Mouse (Mus musculus): ENCODE measurements at regions not wholly inside any gene's neighbourhood (a gene's known extent, or its start where the extent isn't known, plus 50 kb on each side); places are given as distances from the start of the nearest gene placed in this dataset.

GRCm38 (mm10) chr13:46129236-46129855 is 144.2 kb upstream of the Stmnd1 start:
- DNase-seq (ENCODE audit: extremely low read depth, low read depth, low spot score), result no peak

GRCm38 (mm10) chr13:46123446-46123845 is 150.1 kb upstream of the Stmnd1 start:
- peak; percentile 68 for DNase-seq (ENCODE audit: extremely low read depth, low read depth, low spot score)

- no peak for DNase-seq (ENCODE audit: extremely low read depth, low read depth, low spot score)
Measured at GRCm38 (mm10) chr13:46116576-46116975, 151.8 kb upstream of the Atxn1 start.

- no peak for DNase-seq (ENCODE audit: extremely low read depth, low read depth, low spot score)
Measured at GRCm38 (mm10) chr13:46104971-46105370, 140.2 kb upstream of the Atxn1 start.

- DNase-seq (ENCODE audit: extremely low read depth, low read depth, low spot score), result no peak
Measured at GRCm38 (mm10) chr13:46098621-46099020, 133.8 kb upstream of the Atxn1 start.

- no peak for DNase-seq (ENCODE audit: extremely low read depth, low read depth, low spot score)
Measured at GRCm38 (mm10) chr13:46098131-46098530, 133.3 kb upstream of the Atxn1 start.

GRCm38 (mm10) chr13:46096968-46097367 is 132.2 kb upstream of the Atxn1 start:
- no peak for DNase-seq (ENCODE audit: extremely low read depth, low read depth, low spot score)

GRCm38 (mm10) chr13:46096416-46096815 is 131.6 kb upstream of the Atxn1 start:
- no peak for DNase-seq (ENCODE audit: extremely low read depth, low read depth, low spot score)

- no peak for DNase-seq (ENCODE audit: extremely low read depth, low read depth, low spot score)
Measured at GRCm38 (mm10) chr13:46092787-46093186, 128.0 kb upstream of the Atxn1 start.

GRCm38 (mm10) chr13:46091109-46091508 is 126.3 kb upstream of the Atxn1 start:
- DNase-seq (ENCODE audit: extremely low read depth, low read depth, low spot score), result no peak

GRCm38 (mm10) chr13:46088237-46088636 is 123.4 kb upstream of the Atxn1 start:
- no peak for DNase-seq (ENCODE audit: extremely low read depth, low read depth, low spot score)

GRCm38 (mm10) chr13:46087663-46088062 is 122.9 kb upstream of the Atxn1 start:
- DNase-seq (ENCODE audit: extremely low read depth, low read depth, low spot score), result no peak

GRCm38 (mm10) chr13:46076879-46077278 is 112.1 kb upstream of the Atxn1 start:
- DNase-seq (ENCODE audit: extremely low read depth, low read depth, low spot score), result no peak

GRCm38 (mm10) chr13:46071670-46072069 is 106.9 kb upstream of the Atxn1 start:
- DNase-seq (ENCODE audit: extremely low read depth, low read depth, low spot score), result no peak

- no peak for DNase-seq (ENCODE audit: extremely low read depth, low read depth, low spot score)
Measured at GRCm38 (mm10) chr13:46069571-46069970, 104.8 kb upstream of the Atxn1 start.

- no peak for DNase-seq (ENCODE audit: extremely low read depth, low read depth, low spot score)
Measured at GRCm38 (mm10) chr13:46062758-46063157, 98.0 kb upstream of the Atxn1 start.

- no peak for DNase-seq (ENCODE audit: extremely low read depth, low read depth, low spot score)
Measured at GRCm38 (mm10) chr13:46059870-46060269, 95.1 kb upstream of the Atxn1 start.

GRCm38 (mm10) chr13:46058862-46059261 is 94.1 kb upstream of the Atxn1 start:
- no peak for DNase-seq (ENCODE audit: extremely low read depth, low read depth, low spot score)

- no peak for DNase-seq (ENCODE audit: extremely low read depth, low read depth, low spot score)
Measured at GRCm38 (mm10) chr13:46058341-46058740, 93.5 kb upstream of the Atxn1 start.

GRCm38 (mm10) chr13:46055410-46055809 is 90.6 kb upstream of the Atxn1 start:
- no peak for DNase-seq (ENCODE audit: extremely low read depth, low read depth, low spot score)

- DNase-seq (ENCODE audit: extremely low read depth, low read depth, low spot score), result no peak
Measured at GRCm38 (mm10) chr13:46043568-46043967, 78.8 kb upstream of the Atxn1 start.

- no peak for DNase-seq (ENCODE audit: extremely low read depth, low read depth, low spot score)
Measured at GRCm38 (mm10) chr13:46043016-46043415, 78.2 kb upstream of the Atxn1 start.

- no peak for DNase-seq (ENCODE audit: extremely low read depth, low read depth, low spot score)
Measured at GRCm38 (mm10) chr13:46042224-46042623, 77.4 kb upstream of the Atxn1 start.
